Mouse (Mus musculus): ENCODE measurements around the gene Slc10a7.
"Not testable (repeated sequence)": the region's sequence is repeated elsewhere in the genome, so short reads cannot be mapped to it uniquely, and the experiment has no call there.

Gene Slc10a7

GRCm38 (mm10) chr8:78509273-78510031 lies at the start of gene Slc10a7:
TSS of gene Slc10a7 (plus strand) at chr8:78509346.
- DNase-seq: peak; percentile 84

GRCm38 (mm10) chr8:78463941-78464340 lies 45.2 kb upstream of the Slc10a7 start:
- no peak for DNase-seq

- DNase-seq: no peak
Observed at GRCm38 (mm10) chr8:78467889-78468288, 41.3 kb upstream of the Slc10a7 start.

GRCm38 (mm10) chr8:78477051-78477829 lies 31.9 kb upstream of the Slc10a7 start:
- no peak for DNase-seq

- no peak for DNase-seq
Observed at GRCm38 (mm10) chr8:78489733-78490132, 19.4 kb upstream of the Slc10a7 start.

- no peak for DNase-seq
Observed at GRCm38 (mm10) chr8:78493031-78493430, 16.1 kb upstream of the Slc10a7 start.

- DNase-seq: not testable (repeated sequence)
Observed at GRCm38 (mm10) chr8:78496273-78496672, 12.9 kb upstream of the Slc10a7 start.

GRCm38 (mm10) chr8:78502706-78503105 lies 6.4 kb upstream of the Slc10a7 start:
- no peak for DNase-seq

GRCm38 (mm10) chr8:78507979-78508718 lies 997 bp upstream of the Slc10a7 start:
- DNase-seq: peak; percentile 58

GRCm38 (mm10) chr8:78508719-78509272 lies 350 bp upstream of the Slc10a7 start, which contains the start of gene Rbmxl1:
TSS of gene Rbmxl1 (minus strand) at chr8:78508898.
- DNase-seq: peak; percentile 86

GRCm38 (mm10) chr8:78510094-78510493 lies 948 bp downstream of the Slc10a7 start:
- DNase-seq: no peak

GRCm38 (mm10) chr8:78510926-78511325 lies 1.8 kb downstream of the Slc10a7 start:
- DNase-seq: no peak

GRCm38 (mm10) chr8:78513106-78513505 lies 4.0 kb downstream of the Slc10a7 start:
- DNase-seq: no peak

- DNase-seq: no peak
Observed at GRCm38 (mm10) chr8:78514706-78515105, 5.6 kb downstream of the Slc10a7 start.

- DNase-seq: no peak
Observed at GRCm38 (mm10) chr8:78515132-78515531, 6.0 kb downstream of the Slc10a7 start.

GRCm38 (mm10) chr8:78533981-78534380 lies 24.8 kb downstream of the Slc10a7 start:
- no peak for DNase-seq

GRCm38 (mm10) chr8:78536716-78537115 lies 27.6 kb downstream of the Slc10a7 start:
- DNase-seq: no peak

GRCm38 (mm10) chr8:78537795-78538194 lies 28.6 kb downstream of the Slc10a7 start:
- DNase-seq: no peak

GRCm38 (mm10) chr8:78542670-78543069 lies 33.5 kb downstream of the Slc10a7 start:
- not testable (repeated sequence) for DNase-seq

- DNase-seq: no peak
Observed at GRCm38 (mm10) chr8:78543621-78544020, 34.5 kb downstream of the Slc10a7 start.

- DNase-seq: no peak
Observed at GRCm38 (mm10) chr8:78544545-78544944, 35.4 kb downstream of the Slc10a7 start.

- not testable (repeated sequence) for DNase-seq
Observed at GRCm38 (mm10) chr8:78545153-78545817, 36.1 kb downstream of the Slc10a7 start.
